Mouse (Mus musculus) adipocyte (in vitro differentiated cells): ENCODE measurements around the gene Gm14137.
A peak's percentile ranks its signal among the peaks of the same experiment; 100 is the strongest.

ENCODE experiments used
- DNase-seq: peaks from one replicate; pipeline ENCODE4 v3.0.0-alpha.2; 2016; ENCODE audit warnings: low spot score

The Gm14137 gene

GRCm38 (mm10) chr2:119173991-119174651 is at the start of gene Gm14137:
TSS of gene Gm14137 (plus strand) at chr2:119174509.
- peak; percentile 51 for DNase-seq

GRCm38 (mm10) chr2:119136346-119136898 is 37.9 kb upstream of the Gm14137 start:
- no peak for DNase-seq

GRCm38 (mm10) chr2:119145199-119145598 is 29.1 kb upstream of the Gm14137 start:
- DNase-seq = peak; percentile 19

GRCm38 (mm10) chr2:119146435-119146834 is 27.9 kb upstream of the Gm14137 start:
- DNase-seq = no peak

DNA sequence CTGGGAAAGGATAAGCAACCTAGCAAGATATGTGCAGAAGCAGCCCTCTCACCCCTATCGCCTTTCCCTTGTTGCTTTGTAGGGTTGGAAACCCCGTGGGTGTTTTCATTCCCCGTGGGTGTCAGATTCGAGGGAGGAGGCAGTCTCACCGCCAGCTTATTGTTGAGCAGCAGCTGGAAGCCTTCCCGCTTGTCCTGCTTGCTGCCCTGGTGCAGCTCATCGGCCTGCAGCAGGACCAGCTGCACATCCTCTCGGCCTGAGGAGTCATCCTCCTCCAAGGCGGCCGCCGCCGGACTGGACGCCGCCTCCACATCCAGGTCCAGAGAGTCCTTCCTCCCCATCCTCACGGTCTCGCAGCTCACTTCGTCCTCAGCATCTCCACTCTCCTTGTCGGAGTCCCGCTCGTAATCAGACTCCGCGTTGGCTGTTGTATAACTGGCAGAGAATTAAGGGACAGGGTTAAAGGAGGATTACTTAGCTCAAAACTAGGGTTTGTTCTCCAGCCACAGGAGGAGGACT is 27.1 kb upstream of the Gm14137 start:
- no peak for DNase-seq

GRCm38 (mm10) chr2:119147775-119148174 is 26.5 kb upstream of the Gm14137 start:
- DNase-seq = no peak

DNA sequence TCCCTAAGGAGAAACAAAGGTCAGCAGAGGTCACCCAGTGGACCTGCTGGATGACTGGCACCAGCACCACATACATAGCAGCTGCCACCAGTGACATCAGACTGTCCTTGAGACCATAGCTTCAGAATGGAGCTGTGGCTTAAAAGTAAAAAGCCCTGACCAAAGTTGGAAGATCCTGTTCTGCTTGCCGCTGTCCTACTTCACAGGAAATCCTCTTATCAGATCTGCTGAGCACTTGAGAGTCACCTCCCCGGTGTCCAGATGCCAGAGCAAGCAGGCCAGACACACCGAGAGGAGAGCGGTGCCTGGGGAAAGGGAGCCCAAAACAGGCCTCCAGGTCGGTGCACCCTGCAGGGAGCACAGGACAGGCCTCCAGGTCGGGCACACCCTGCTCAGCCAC is 22.1 kb upstream of the Gm14137 start:
- no peak for DNase-seq

- no peak for DNase-seq
Observed at GRCm38 (mm10) chr2:119154683-119155082, 19.6 kb upstream of the Gm14137 start.

- no peak for DNase-seq
Observed at GRCm38 (mm10) chr2:119155388-119155787, 18.9 kb upstream of the Gm14137 start.

DNA sequence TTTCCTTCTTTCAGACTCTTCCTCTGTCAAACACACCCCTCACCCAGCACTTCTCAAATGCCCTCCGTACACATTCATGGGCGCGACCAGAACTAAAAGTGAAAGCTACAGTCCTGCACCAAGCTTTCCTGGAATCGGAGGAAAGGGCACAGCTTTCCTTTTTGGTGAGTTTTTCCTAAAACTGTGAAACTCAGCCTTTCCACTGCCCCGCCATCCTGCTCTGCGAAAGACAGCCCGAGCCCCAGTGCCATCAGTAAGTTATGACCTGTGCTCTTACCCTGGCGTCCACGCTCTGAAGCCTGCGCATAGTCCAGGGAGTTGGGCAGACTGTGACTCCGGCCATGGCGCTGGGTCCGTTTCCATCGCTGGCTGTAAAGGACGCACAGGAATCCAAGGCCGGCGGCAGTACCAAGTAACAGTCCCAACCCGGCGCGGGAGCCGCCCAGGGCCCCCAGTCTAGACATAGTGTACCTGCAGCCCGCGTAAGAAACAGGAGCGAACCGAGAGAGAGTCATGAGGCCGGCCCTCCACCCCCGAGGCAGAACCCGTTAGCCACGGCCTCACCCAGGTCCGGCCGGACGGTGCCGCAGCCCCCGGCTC is 18.1 kb upstream of the Gm14137 start:
- peak; percentile 50 for DNase-seq

DNA sequence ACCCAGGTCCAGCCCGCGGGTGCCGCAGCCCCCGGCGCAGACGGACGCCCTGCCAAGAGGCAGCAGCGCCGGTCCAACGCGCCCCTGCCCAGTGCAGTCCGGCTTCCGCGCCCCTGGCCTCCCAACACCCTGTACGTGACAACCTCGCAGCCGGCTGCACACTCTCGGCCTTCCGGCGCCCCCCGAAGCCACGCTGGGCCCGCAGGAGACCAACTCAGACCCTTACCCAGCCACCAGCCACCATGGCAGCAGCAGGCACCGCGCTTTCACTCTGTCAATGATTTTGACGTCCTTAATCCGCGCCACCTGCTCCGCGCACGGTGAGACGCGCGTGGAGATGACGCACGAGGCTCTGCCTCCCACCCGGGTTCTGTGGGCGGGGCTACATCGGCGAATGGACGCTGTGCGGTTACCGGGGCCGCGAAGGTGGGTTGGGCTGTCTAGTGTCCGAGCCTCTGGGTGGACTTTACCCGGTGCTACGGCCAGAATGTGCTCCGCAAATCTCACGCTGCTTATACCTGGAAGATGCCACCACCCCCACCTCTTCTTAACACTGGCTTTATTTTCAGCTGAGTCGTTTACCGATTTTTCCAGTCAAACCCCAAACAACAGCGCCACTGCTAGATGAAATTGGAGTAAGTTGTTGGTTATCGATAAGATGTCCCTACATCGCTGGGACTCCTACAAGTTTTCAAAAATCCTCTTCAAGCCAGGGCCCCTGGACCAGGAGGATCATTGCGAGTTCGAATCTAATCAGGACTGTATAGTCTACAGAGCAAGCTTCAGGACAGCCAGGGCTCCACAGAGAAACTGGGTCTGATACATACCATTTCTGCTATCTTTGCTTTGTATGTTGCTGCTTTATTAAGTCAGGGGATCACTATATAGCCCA is 17.4 kb upstream of the Gm14137 start, which contains the start of gene Rmdn3:
Gene Rmdn3, minus strand, starts transcription at position 354 of the 892 bp plus-strand sequence.
- peak; percentile 95 for DNase-seq

DNA sequence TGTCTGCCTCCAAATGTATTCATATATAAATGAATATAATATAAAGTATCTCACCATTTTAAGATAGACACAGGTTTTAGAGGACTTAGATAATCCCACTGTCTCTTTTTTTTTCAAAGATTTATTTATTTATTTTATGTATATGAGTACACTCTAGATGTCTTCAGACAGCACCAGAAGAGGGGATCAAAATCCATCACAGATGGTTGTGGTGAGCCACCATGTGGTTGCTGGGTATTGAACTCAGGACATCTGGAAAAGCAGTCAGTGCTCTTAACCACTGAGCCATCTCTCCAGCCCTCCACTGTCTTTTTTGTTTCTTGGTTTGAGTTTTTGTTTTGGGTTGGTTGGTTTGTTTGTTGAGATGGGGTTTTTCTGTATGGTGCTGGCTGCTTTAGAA is 16.5 kb upstream of the Gm14137 start:
- no peak for DNase-seq

DNA sequence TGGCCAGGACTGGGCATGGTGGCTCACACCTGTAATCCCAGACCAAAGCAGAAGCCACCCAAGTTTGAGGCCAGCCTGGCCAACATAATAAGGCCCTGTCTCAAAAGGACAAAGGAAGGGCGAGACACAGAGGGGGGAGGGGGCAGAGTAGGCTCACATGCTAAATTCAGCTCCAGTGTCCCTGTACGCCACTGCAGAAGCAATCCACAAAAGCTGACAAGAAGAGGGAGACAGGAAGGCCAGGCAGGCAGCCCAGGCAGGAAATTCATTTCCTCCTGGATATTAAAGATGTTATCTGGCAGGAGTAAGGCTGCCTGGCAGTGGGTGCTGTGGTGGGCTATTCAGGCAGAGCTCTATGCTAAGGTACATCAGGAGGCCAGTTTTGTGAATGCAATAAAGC is 13.1 kb upstream of the Gm14137 start:
- DNase-seq = no peak

- no peak for DNase-seq
Observed at GRCm38 (mm10) chr2:119163135-119163534, 11.2 kb upstream of the Gm14137 start.

- no peak for DNase-seq
Observed at GRCm38 (mm10) chr2:119163999-119164398, 10.3 kb upstream of the Gm14137 start.

GRCm38 (mm10) chr2:119165401-119165800 is 8.9 kb upstream of the Gm14137 start:
- DNase-seq = no peak

GRCm38 (mm10) chr2:119166901-119167865 is 7.1 kb upstream of the Gm14137 start, which contains the start of gene Gchfr:
TSS of gene Gchfr (plus strand) at chr2:119167773.
- DNase-seq = no peak

GRCm38 (mm10) chr2:119167866-119168256 is 6.4 kb upstream of the Gm14137 start:
- DNase-seq = no peak

DNA sequence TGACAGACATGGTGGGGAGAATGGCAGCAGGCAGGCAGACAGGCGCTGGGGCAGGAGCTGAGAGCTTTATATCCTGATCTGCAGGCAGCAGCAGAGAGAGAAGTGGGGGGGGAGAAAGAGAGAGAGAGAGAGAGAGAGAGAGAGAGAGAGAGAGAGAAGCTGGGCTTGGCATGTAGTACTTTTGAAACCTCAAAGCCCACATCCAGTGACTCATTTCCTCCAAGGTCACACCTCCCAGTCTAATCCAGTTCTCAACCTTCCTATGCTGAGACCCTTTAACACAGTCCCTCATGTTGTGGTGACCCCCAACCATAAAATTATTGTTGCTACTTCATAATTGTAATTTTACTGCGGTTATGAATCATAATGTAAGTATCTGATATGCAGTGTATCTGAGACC is 4.0 kb upstream of the Gm14137 start:
- DNase-seq = no peak

GRCm38 (mm10) chr2:119171574-119171973 is 2.7 kb upstream of the Gm14137 start:
- peak; percentile 98 for DNase-seq

DNA sequence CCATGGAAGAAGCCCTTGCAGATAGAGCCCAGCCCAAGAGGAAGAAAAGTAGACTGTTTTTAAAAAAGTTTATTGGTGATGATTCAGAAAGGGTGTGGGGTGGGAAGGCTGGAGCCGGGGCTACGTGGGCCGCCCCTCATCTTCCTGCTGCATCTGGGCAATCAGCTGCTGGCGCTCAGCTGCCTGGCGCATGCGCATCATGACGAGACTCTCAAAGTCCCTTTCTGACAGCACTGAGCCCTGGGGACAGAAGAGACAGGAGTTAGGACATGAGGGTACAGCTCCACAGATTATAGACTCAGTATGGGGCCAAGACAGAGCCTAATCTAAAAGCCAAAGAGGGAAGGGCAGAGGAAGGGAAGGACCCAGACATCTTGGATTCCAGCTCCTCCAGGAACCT is 1.9 kb upstream of the Gm14137 start:
- DNase-seq = no peak
